Mouse (Mus musculus): ENCODE data around the gene Slc39a2. TPM values are rescaled to one million over a fixed set of nuclear protein-coding genes. Genes with fewer than 3 reads are reported as not detected.
"Not testable (repeated sequence)": the region's sequence is repeated elsewhere in the genome, so short reads cannot be mapped to it uniquely, and the experiment has no call there.

Slc39a2 gene
- total RNA-seq (2022): under 1 TPM; 0.11 to 0.48 (median 0.33) TPM

GRCm38 (mm10) chr14:51892191-51892939, at the start of gene Slc39a2:
Gene Slc39a2 (plus strand): TSS chr14:51892889.
- no peak for DNase-seq (ENCODE audit: low spot score in 2 of 2)

- no peak for DNase-seq (ENCODE audit: low spot score in 2 of 2)
Measured at GRCm38 (mm10) chr14:51843882-51844281, 48.8 kb upstream of the Slc39a2 start.

GRCm38 (mm10) chr14:51846566-51846965, 46.1 kb upstream of the Slc39a2 start:
- no peak for DNase-seq (ENCODE audit: low spot score in 2 of 2)

- DNase-seq (ENCODE audit: low spot score in 2 of 2): not testable (repeated sequence)
Measured at GRCm38 (mm10) chr14:51851006-51851405, 41.7 kb upstream of the Slc39a2 start.

- DNase-seq (ENCODE audit: low spot score in 2 of 2): no peak
Measured at GRCm38 (mm10) chr14:51853399-51853798, 39.3 kb upstream of the Slc39a2 start, which contains the start of gene Ear6. Gene Ear6 (plus strand): TSS chr14:51853699.

- DNase-seq (ENCODE audit: low spot score in 2 of 2): not testable (repeated sequence)
Measured at GRCm38 (mm10) chr14:51855280-51855679, 37.4 kb upstream of the Slc39a2 start.

GRCm38 (mm10) chr14:51863603-51864002, 29.1 kb upstream of the Slc39a2 start:
- not testable (repeated sequence) for DNase-seq (ENCODE audit: low spot score in 2 of 2)

- DNase-seq (ENCODE audit: low spot score in 2 of 2): no peak
Measured at GRCm38 (mm10) chr14:51870756-51871155, 21.9 kb upstream of the Slc39a2 start.

- DNase-seq (ENCODE audit: low spot score in 2 of 2): no peak
Measured at GRCm38 (mm10) chr14:51871741-51872140, 20.9 kb upstream of the Slc39a2 start.

- DNase-seq (ENCODE audit: low spot score in 2 of 2): no peak
Measured at GRCm38 (mm10) chr14:51877517-51877916, 15.2 kb upstream of the Slc39a2 start.

GRCm38 (mm10) chr14:51883527-51884030, 9.1 kb upstream of the Slc39a2 start:
- peak; percentile 37 to 50 for DNase-seq (ENCODE audit: low spot score in 2 of 2)

- no peak for DNase-seq (ENCODE audit: low spot score in 2 of 2)
Measured at GRCm38 (mm10) chr14:51884031-51884544, 8.6 kb upstream of the Slc39a2 start.

- DNase-seq (ENCODE audit: low spot score in 2 of 2): peak; percentile 89 to 92
Measured at GRCm38 (mm10) chr14:51884598-51885331, 7.9 kb upstream of the Slc39a2 start, which contains the start of gene Mettl17. Gene Mettl17 (plus strand): TSS chr14:51884842.

GRCm38 (mm10) chr14:51886051-51886450, 6.6 kb upstream of the Slc39a2 start:
- DNase-seq (ENCODE audit: low spot score in 2 of 2): no peak

- DNase-seq (ENCODE audit: low spot score in 2 of 2): no peak
Measured at GRCm38 (mm10) chr14:51889833-51890232, 2.9 kb upstream of the Slc39a2 start.

- no peak for DNase-seq (ENCODE audit: low spot score in 2 of 2)
Measured at GRCm38 (mm10) chr14:51893094-51893794, 555 bp downstream of the Slc39a2 start.

- no peak for DNase-seq (ENCODE audit: low spot score in 2 of 2)
Measured at GRCm38 (mm10) chr14:51893809-51894208, 1.1 kb downstream of the Slc39a2 start.

GRCm38 (mm10) chr14:51895071-51895470, 2.4 kb downstream of the Slc39a2 start:
- DNase-seq (ENCODE audit: low spot score in 2 of 2): no peak

- no peak for DNase-seq (ENCODE audit: low spot score in 2 of 2)
Measured at GRCm38 (mm10) chr14:51896019-51896418, 3.3 kb downstream of the Slc39a2 start.

- no peak for DNase-seq (ENCODE audit: low spot score in 2 of 2)
Measured at GRCm38 (mm10) chr14:51896539-51897170, 4.0 kb downstream of the Slc39a2 start.

- DNase-seq (ENCODE audit: low spot score in 2 of 2): no peak
Measured at GRCm38 (mm10) chr14:51899351-51899750, 6.7 kb downstream of the Slc39a2 start.

All from gastrocnemius, adult 8-10 months (tissue).